Mouse (Mus musculus) gastrocnemius, adult 2 months (tissue): ENCODE measurements around the gene Sdk1. TPM values are rescaled to one million over a fixed set of nuclear protein-coding genes. Genes with fewer than 3 reads are reported as not detected.
A peak's percentile ranks its signal among the peaks of the same experiment; 100 is the strongest.

Source experiments
- DNase-seq: peaks from one replicate; pipeline ENCODE4 v3.0.0; 2022
- H3K27ac ChIP-seq: fragments of 200-600 bp; 2 replicates; pipeline ENCODE4 v1.8.1; 2022; ENCODE audit warnings: mild to moderate bottlenecking
- H3K4me3 ChIP-seq: fragments of 200-600 bp; 2 replicates; pipeline ENCODE4 v1.8.1; 2022; ENCODE audit warnings: mild to moderate bottlenecking, moderate library complexity
- CTCF ChIP-seq: fragments of 200-600 bp; IDR thresholded peaks from 2 replicates; pipeline ENCODE4 v1.8.1; 2022; ENCODE audit warnings: antibody characterized with exemption, mild to moderate bottlenecking, moderate library complexity
- intact Hi-C: fragments of 180-260 bp; cut with DNase I; formaldehyde crosslinking; loops from one replicate; pipeline ENCODE4 v1.15.1; 2025
- total RNA-seq, 2 experiments: library from RNA; stranded (reverse); gene quantifications; 2 replicates each; pipeline ENCODE4 v1.2.3; 2021

Gene Sdk1
- total RNA-seq, 2 experiments from 2014 or later = 0.82 to 1.5 TPM

DNA sequence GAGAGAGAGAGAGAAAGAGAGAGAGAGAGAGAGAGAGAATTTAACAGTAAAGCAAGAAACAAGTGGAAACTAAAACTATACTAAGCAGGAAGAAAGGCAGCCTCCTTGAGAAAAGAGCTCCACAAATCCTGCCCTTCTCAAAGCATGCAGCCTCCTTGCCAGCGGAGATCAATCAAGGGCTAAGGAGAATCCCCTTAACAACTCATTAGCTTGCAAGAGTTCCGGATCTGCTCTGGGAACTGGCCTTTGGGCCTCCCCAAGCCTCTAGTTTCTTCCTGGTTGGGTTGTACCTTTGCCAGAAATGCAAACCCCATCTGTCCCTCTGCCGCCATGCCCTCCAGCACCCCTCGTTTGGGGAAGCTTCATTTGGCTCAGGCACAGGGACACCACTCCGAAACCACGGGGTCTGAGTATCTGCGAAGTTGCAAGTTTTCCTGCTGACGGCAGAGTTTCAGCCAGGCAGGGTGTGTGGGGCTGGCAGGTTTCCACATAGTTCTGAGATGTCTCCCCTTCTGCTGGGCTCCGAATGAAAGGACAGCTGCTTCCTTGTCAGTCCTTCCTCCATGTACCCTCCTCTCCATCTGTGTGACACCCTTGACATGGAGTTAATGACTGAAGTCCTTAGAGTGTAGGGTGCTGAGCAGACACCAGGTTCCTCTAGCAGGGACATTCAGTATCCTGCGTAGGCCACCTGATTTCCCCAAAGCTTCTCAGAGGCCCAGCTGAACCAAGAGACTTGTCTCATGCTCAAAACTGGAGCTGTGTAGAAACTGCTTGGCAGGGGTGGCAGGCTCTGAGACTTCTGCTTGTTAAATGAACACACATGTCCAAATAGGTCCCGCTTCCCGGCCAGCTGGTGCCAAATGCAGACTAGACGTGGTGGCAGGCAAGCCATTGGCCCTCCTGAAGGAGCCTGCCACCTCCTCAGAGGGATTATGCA lies 833.5 kb downstream of the Sdk1 start:
- intact Hi-C loops = no loop called here
- Histone ChIP-seq H3K27ac (peak overlapping the region; percentile 6; the same call in 1 of the 2 replicates), H3K4me3 (no peak overlapping the region)
- peak; percentile 53 for DNase-seq
- TF ChIP-seq CTCF = no peak

GRCm38 (mm10) chr5:142080661-142081060 lies 839.4 kb downstream of the Sdk1 start:
- no peak overlapping the region for H3K27ac ChIP-seq
- H3K4me3 ChIP-seq = no peak overlapping the region
- no peak for DNase-seq
- intact Hi-C loops = no loop called here
- no peak for TF ChIP-seq CTCF

- no peak for TF ChIP-seq CTCF
These were observed 839.8 kb downstream of the Sdk1 start for GRCm38 (mm10) chr5:142081076-142081475.

GRCm38 (mm10) chr5:142096377-142096841 lies 855.1 kb downstream of the Sdk1 start:
- no peak for TF ChIP-seq CTCF
- intact Hi-C loops = no loop called here
- Histone ChIP-seq H3K4me3 (no peak overlapping the region), H3K27ac (no peak overlapping the region)
- DNase-seq = no peak

More at GRCm38 (mm10) chr5:142081076-142081475, 839.8 kb downstream of the Sdk1 start:
- intact Hi-C loops = no loop called here
- no peak for DNase-seq
- Histone ChIP-seq H3K4me3 (no peak overlapping the region), H3K27ac (no peak overlapping the region)

GRCm38 (mm10) chr5:142100176-142100575 lies 858.9 kb downstream of the Sdk1 start:
- Histone ChIP-seq H3K27ac (no peak overlapping the region), H3K4me3 (no peak overlapping the region)
- DNase-seq = no peak
- intact Hi-C loops = no loop called here
- TF ChIP-seq CTCF = no peak

DNA sequence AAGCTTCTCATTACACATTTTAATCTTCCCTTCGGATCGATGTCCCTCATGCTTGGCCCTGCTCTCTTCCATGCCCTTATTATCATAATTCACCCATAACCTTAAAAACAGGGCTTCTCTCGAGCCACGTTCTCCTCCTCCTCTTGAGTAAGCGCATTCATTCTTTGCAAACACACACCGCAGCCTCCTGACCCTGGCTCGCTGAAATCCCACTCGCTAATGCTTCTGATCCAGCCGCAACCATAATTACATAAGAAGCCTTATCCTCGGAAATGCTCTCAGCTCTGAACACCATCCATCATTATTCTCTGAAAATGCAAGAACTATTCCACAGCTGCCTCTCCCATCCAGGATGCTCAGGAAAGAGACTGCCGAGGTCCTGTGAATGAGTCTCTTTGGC lies 866.1 kb downstream of the Sdk1 start:
- H3K4me3 ChIP-seq = no peak overlapping the region
- TF ChIP-seq CTCF = no peak
- H3K27ac ChIP-seq = no peak overlapping the region
- DNase-seq = no peak
- intact Hi-C loops = no loop called here

DNA sequence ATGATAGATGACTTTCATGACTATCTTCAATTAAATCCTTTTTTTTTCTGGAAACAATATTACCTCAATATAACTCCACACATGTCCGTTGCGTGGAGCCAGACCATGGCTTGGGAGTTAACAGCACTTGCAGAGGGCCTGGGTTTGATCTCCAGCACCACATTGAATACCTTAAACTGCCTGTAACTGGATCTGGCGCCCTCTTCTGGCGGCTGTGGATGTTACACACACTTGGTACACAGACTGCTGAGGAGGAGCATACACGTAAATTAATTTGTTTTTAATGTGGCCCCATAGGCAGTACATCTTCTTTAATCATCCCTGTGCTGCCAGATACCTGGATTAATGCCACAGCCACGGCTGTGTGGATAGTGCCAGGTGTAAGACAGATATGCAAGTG lies 870.7 kb downstream of the Sdk1 start:
- no peak overlapping the region for H3K4me3 ChIP-seq
- peak; percentile 9; the same call in 1 of the 2 replicates for TF ChIP-seq CTCF
- no peak for DNase-seq
- H3K27ac ChIP-seq = no peak overlapping the region
- intact Hi-C loops = no loop called here

GRCm38 (mm10) chr5:142113210-142114175 lies 872.2 kb downstream of the Sdk1 start:
- H3K4me3 ChIP-seq = no peak overlapping the region
- no peak for DNase-seq
- TF ChIP-seq CTCF = no peak
- intact Hi-C loops = no loop called here
- H3K27ac ChIP-seq = no peak overlapping the region

DNA sequence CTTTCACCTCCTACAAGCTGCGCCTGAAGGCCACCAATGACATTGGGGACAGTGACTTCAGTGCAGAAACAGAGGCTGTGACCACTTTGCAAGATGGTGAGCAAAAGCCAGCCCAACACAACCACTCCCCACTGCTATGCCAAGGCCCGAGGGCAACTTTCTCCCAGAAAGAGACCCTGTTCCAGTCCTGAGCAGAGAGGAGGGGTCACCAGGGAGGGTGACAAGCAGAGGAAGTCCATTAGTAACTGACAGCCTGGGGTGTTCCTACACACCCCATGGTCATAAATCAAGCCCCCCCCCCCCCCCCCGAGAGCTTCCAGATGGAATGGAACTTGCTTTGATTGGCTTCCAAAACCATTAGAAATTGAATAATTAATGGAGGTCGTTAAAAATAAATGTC lies 886.5 kb downstream of the Sdk1 start:
- Histone ChIP-seq H3K4me3 (no peak overlapping the region), H3K27ac (no peak overlapping the region)
- intact Hi-C loops = no loop called here
- no peak for DNase-seq
- TF ChIP-seq CTCF = no peak

DNA sequence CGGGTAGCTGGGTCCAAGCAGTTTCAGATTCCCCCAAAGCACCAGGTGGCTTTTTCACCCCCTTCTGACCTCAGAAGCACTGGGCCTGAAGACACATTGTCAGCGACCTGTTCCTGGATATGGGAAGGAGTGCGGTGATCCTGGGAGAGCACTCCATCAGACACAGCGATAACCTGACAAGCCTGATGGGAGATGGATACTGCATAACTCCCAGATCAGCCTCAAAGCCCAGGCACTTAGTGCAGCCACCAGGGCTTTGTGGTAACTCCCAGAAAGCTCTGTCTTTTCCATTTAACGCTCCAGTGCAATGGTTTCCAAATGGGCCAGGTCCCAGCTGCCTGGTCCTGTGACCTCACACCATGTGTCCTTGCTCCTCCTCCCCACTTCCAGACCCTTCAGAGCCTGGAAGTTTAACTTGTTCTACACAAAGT lies 886.9 kb downstream of the Sdk1 start:
- no peak for TF ChIP-seq CTCF
- DNase-seq = no peak
- Histone ChIP-seq H3K27ac (no peak overlapping the region), H3K4me3 (no peak overlapping the region)
- intact Hi-C loops = no loop called here

DNA sequence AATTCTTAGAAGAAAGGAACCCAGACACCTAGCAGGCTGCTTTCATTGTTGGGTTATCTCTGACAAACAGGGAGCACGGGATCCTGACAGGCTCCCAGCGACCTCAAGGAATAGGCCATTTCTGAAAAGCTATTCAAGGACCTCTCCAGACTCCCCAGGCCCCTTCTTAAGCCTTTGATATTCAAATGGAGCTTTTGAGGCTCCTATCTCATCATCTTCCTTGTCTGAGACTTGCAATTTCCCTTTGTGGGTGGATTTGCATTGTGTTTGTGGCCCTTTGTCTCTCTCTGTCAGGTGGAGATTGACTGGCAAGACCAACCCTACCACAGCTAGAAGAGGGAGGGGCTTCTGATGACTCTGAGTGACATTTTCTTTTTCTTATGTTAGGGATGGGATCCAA lies 888.7 kb downstream of the Sdk1 start:
- Histone ChIP-seq H3K4me3 (no peak overlapping the region), H3K27ac (no peak overlapping the region)
- DNase-seq = no peak
- no peak for TF ChIP-seq CTCF
- intact Hi-C loops = no loop called here

DNA sequence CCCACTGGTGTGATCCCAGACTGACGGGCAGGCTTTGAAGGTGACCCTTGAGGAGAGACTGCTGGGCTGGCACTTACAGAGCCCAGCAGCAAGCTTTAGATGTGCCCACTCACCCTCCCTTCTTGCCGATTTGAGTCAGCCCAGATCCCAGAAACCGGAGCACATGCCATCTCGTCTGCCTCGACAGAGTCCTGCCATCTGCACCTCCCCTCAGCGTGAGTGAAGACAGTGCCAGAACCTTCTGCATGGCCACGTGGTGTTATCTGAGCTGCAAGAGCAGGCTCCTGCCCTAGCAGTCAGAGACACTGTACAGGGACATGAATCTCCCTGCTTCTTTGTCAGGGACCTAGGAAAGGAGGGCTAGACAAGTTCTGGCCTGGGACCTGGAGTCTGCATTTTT lies 898.7 kb downstream of the Sdk1 start:
- no peak overlapping the region for H3K27ac ChIP-seq
- intact Hi-C loops = no loop called here
- no peak overlapping the region for H3K4me3 ChIP-seq
- DNase-seq = peak; percentile 49
- no peak for TF ChIP-seq CTCF

DNA sequence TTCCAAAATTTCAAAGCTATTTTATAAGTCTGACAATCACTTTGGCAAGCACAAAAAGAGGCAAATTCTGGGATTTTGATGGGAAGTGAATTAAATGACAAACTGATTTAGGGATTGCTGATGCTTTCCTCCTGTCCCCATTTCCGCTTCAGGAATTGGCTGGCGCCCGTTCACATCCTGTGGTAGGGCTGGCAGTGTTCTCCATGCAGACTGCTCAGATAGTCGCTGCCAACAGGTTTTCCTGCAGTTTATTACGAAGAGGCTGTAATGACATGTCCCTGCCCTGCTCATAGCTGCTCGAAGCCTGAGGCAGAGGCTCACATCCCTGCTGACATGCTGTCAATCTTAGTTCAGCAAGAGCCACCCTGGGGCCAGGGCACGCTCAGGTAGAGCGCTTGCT lies 908.3 kb downstream of the Sdk1 start:
- intact Hi-C loops = no loop called here
- H3K4me3 ChIP-seq = no peak overlapping the region
- TF ChIP-seq CTCF = no peak
- no peak overlapping the region for H3K27ac ChIP-seq
- DNase-seq = no peak
